15 mouse cellular contexts compared by ENCODE assay signal in genomic region chr8:10740837-10741236, GRCm38 (mm10).
"Had no signal": no experiment of that assay in that cellular context is flagged by ENCODE, and none has a peak within 500 bp of the region (broad histone marks: within the 10 kb centered on the region; RNA-seq: fewer than 3 reads in every experiment).

No protein-coding gene starts in this region.

- H3K4me3 ChIP-seq: kidney, embryonic 15.5 days; left cerebral cortex, adult 2 months; limb, embryonic 12.5 days; liver, embryonic 13.5 days; lung, embryonic 15.5 days; midbrain, embryonic 15.5 days; neural tube, embryonic 12.5 days had no signal

- H3K27me3 ChIP-seq: kidney, embryonic 15.5 days; limb, embryonic 12.5 days; liver, embryonic 13.5 days; lung, embryonic 15.5 days; midbrain, embryonic 15.5 days; neural tube, embryonic 12.5 days had no signal

- H3K4me2 ChIP-seq: kidney, embryonic 15.5 days; limb, embryonic 12.5 days; liver, embryonic 13.5 days; lung, embryonic 15.5 days; midbrain, embryonic 15.5 days; neural tube, embryonic 12.5 days had no signal

- H3K4me1 ChIP-seq: kidney, embryonic 15.5 days; liver, embryonic 13.5 days; lung, embryonic 15.5 days; midbrain, embryonic 15.5 days had no signal

- H3K9me3 ChIP-seq: kidney, embryonic 15.5 days; limb, embryonic 12.5 days; liver, embryonic 13.5 days; lung, embryonic 15.5 days; midbrain, embryonic 15.5 days; neural tube, embryonic 12.5 days had no signal

- ATAC-seq: liver, postnatal 0 days had no signal

- H3K27ac ChIP-seq: kidney, embryonic 15.5 days; left cerebral cortex, adult 2 months; limb, embryonic 12.5 days; liver, embryonic 13.5 days; lung, embryonic 15.5 days; midbrain, embryonic 15.5 days; neural tube, embryonic 12.5 days had no signal

- H3K9ac ChIP-seq: kidney, embryonic 15.5 days; limb, embryonic 12.5 days; liver, embryonic 13.5 days; liver, postnatal 0 days; lung, embryonic 15.5 days; midbrain, embryonic 15.5 days; neural tube, embryonic 12.5 days had no signal

- H3K36me3 ChIP-seq: kidney, embryonic 15.5 days; limb, embryonic 12.5 days; liver, embryonic 13.5 days; lung, embryonic 15.5 days; midbrain, embryonic 15.5 days; neural tube, embryonic 12.5 days had no signal

- DNase-seq: kidney, adult 2 months; kidney, postnatal 14 days; liver; liver, embryonic 13.5 days; liver, postnatal 0 days; lung, postnatal 14 days; spleen, adult 18-20 months; thymus, adult 18-20 months; thymus, postnatal 36 days had no signal
